Mouse (Mus musculus): ENCODE measurements around the gene Adrb1. TPM values are rescaled to one million over a fixed set of nuclear protein-coding genes. Genes with fewer than 3 reads are reported as not detected.

The Adrb1 gene
- 10 to 100 TPM; 20.5 to 23.9 TPM for total RNA-seq (2021)
- long read RNA-seq, transcript Adrb1-201 (1 exons, 2,952 nt): major isoform, 39 of 40 reads
- long read RNA-seq, partial matches to known transcripts: 0 of 40 reads
- long read RNA-seq, other reads (novel, unspliced or antisense): 1 of 40 reads

DNA sequence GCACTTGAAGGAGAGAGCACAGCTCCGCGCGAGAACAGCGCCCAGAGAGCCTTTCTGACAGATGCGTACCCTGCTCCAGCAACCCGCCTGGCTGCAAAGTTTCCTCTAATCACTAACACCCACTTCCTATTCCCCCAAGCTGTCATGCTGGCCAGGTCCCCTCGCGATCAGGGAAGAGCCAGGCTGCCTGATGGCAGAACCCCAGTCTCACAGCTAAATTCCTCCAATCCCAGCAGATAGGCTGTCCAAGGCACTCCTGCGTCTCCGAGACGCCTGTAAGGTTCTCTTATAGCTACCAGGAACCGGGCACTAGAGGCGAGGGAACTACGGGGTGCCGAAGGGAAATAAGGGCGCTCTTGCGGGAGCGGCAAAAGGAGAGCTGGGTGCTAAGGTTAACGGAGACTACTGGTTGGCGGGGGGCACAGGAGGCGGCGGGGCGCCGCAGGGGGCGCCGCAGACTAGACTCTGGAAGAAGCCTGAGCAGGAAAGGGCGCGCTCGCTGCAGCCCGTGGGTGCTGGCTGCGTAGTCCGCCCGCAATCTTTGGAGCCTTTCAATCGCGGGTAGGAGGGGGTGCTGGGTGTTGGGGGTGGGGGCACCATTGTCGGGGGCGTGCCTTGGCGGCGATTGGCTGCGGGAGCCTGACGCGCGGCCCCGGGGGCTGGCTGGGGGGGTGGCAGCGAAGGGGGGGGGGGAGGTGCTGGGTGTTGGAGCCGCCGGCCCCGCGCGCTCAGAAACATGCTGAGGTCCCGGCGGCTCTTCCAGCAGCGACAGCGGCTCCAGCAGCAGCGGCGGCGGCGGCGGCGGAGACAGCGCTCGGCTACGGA is at the start of gene Adrb1:
Adrb1 (plus strand) TSS at position 813 of the 825 bp plus-strand sequence.
- DNase-seq (ENCODE audit: low spot score in 2 of 2): peak; percentile 76 to 83

DNA sequence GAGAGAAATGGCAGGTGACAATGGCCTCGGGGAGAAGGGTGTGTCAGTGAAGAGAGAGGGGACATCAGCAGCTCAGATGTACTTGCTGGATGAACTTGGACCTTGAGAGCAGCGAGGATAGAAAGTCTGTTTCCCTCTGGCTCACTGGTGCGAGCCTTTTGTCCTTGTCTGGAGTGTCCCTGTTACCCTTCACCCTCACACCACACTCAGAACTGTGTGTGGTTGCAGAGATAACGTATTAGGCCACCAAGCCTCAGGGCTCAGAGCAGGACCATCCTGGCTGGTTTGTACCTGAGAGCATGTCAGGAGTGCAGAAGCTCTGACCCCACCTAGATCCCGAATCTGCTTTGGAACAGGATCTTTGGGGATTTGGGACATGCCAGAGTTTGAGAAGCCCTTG is 46.3 kb upstream of the Adrb1 start:
- DNase-seq (ENCODE audit: low spot score in 2 of 2): no peak

DNA sequence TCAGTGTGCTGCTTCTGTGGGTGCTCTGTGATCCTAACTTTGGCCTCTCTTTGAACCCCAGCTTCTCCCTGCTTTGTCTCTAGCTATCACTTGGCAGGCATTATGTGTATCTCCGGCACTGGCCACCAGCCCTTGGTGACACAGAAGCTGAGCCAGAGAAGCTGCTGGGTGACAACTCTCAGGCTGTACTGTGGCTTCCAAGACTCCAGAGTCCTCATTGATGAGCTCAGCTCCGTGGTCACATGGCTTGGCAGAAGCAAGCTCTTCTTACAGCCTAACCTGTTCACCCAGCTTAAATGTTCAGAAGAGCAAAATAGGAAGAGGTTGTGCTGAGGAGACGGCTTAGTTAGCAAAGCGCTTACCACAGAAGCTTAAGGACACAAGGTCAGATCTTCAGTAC is 45.5 kb upstream of the Adrb1 start:
- DNase-seq (ENCODE audit: low spot score in 2 of 2): no peak

- DNase-seq (ENCODE audit: low spot score in 2 of 2): no peak
Measured at GRCm38 (mm10) chr19:56677611-56678010, 44.4 kb upstream of the Adrb1 start.

- DNase-seq (ENCODE audit: low spot score in 2 of 2): no peak
Measured at GRCm38 (mm10) chr19:56678516-56678915, 43.5 kb upstream of the Adrb1 start.

DNA sequence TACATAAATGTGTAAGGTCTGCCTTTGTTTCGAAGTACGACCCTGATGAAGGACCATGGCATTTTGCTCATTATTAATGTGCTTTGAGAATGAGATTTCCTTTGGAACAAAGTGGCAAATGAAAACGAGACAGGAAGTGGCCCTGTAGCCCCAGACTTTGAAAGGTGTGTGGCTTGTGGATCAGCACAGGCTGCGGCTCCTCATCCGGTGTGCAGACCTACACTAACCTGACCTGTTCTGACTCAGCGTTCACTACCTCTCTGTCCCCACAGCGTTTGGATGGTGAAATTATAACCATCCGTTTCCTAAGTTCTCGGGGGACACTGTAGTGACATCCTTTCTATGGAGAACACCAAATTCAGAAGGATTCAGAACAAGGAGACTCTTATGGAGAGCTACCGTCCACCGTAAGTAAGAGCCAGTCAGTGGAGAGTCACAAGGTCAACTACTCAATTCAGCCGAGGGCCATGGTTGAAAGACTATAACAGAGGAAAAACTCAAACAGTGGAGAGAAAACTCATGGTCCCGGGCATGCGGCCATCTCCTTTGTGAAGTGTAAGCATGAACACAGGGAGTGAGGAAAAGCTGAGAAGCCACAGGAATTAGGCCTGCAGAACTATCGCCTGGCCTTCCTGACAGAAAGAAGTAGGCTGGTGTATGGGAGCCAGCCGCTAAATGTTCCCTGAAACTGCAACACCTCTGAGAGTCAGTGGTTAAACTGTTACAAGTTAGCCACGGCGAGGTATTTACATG is 42.6 kb upstream of the Adrb1 start:
- no peak for DNase-seq (ENCODE audit: low spot score in 2 of 2)

GRCm38 (mm10) chr19:56679992-56680391 is 42.0 kb upstream of the Adrb1 start:
- no peak for DNase-seq (ENCODE audit: low spot score in 2 of 2)

- no peak for DNase-seq (ENCODE audit: low spot score in 2 of 2)
Measured at GRCm38 (mm10) chr19:56682297-56682696, 39.7 kb upstream of the Adrb1 start.

GRCm38 (mm10) chr19:56682843-56683242 is 39.2 kb upstream of the Adrb1 start:
- no peak for DNase-seq (ENCODE audit: low spot score in 2 of 2)

DNA sequence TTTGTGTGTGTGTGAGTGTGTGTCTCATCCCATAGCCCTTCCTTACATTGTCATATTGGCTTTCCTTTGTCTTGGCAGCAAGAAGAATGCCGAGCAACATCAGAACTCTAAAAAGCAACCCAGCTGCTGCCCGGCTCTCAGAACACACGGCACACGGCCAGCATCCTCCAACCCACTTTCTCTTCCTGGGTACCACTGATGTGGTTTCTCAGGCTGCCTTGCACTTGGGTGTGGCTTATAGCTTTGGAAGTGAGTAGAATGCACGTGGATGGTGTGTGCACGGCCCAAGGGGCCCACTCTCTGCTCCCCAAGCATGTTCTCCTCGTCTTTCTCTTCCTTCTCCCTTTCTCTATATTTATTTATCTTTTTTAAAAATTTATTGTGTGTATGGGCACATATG is 36.5 kb upstream of the Adrb1 start:
- no peak for DNase-seq (ENCODE audit: low spot score in 2 of 2)

DNA sequence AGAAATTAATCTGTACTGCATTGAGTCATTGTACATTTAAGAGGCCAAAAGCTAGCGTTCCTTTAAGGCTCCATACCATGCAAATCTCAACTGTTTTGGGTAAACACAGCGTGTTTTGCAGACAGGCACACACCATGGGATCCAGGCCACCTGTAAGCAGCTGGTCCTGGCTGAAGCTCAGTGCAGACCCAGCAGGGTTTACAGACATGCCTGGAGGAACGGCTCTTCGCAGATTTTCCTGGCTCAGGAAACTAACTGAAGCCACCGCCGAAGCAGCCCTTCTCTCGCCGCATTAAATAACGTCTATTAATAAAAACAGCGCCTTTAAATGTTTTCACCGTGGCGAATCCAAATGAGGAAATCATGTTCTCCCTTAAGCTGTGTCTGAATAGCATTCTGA is 35.8 kb upstream of the Adrb1 start:
- no peak for DNase-seq (ENCODE audit: low spot score in 2 of 2)

DNA sequence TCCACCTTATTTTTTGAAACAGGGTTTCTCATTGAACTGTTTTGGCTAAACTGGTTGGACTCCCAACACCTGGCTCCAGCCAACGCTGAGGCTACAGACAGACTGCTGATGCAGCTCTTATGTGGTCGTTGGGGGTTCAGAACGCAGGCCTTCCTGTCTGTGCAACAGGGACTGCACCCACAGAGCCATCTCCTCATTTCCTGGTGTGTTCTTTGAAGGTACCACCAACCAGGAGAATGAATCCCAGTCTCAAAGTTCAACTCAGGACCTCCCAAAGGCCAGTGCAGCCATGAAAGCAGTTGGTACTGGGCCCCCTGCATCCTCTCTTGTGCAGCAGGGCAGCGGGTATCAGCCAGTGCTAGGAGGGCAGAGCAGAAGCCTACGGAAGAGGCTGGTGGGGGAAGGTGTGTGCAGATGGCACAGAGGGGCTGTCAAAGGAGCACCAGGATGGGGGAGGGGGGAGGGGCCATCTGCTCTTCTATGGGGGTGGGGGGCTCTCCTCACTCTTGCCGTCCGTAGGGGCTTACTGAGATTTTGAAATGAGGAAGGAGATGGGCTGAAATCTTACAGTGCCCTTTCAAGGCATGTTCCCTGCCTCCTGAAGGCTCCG is 34.9 kb upstream of the Adrb1 start:
- no peak for DNase-seq (ENCODE audit: low spot score in 2 of 2)

GRCm38 (mm10) chr19:56687676-56688075 is 34.3 kb upstream of the Adrb1 start:
- no peak for DNase-seq (ENCODE audit: low spot score in 2 of 2)

GRCm38 (mm10) chr19:56688661-56689335 is 33.2 kb upstream of the Adrb1 start:
- no peak for DNase-seq (ENCODE audit: low spot score in 2 of 2)

DNA sequence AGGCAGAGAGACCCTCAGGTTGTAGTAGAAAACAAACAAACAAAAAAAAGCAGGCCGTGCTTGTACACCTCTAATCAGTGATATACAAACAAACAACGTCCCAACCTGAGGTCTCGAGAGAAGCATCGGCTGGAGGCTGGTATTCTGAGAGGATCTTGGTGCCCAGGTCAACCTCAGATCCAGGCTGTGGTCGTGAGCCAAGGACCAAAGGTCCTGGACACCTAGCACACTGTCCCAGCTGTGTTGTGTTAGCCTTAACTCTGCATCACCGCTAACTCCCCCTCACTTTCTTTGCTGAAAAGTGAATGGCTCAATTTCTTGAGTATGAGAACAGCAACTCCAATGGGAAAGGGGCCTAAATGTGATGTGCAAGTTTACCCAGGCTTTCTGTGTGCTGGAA is 32.5 kb upstream of the Adrb1 start:
- DNase-seq (ENCODE audit: low spot score in 2 of 2): no peak

DNA sequence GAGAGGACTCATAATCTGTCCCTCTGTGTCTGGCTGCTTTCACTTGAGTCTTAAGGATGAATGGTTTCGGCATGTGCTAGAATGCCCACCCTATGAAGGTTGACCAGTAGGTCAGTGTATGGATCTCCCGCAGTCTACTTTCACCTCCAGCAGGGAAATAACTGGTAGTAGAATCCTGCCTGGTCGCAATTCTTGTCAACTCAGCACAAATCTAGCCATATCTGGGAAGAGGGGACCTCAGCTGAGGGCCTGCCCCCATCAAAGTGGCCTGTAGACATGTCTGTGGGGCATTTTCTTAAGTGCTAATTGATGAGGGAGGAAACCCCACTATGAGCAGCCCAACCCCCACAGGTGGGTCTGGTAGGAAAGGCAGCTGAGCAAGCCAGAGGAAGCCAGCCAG is 30.9 kb upstream of the Adrb1 start:
- DNase-seq (ENCODE audit: low spot score in 2 of 2): no peak

DNA sequence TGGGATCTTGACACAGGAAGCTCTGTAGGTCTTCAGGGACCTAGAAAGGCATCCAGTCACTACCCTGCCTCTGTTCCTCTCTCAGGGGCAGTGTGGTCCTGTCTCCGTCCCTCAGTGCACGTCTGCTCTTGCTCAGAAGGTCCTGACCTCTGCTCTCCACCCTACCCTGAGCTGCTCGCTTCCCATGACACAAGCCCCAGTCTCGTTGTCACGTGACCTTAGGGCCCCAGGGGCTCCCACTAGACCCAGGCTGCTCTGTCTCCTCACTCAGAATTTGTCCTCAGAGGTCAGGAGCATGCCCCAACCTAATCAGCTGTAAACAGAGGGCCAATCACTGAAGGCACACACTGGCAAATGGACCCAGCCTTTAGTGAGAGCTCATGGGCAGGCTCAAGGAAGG is 29.5 kb upstream of the Adrb1 start:
- DNase-seq (ENCODE audit: low spot score in 2 of 2): no peak

GRCm38 (mm10) chr19:56697370-56698144 is 24.4 kb upstream of the Adrb1 start:
- peak; percentile 46 to 66 for DNase-seq (ENCODE audit: low spot score in 2 of 2)

DNA sequence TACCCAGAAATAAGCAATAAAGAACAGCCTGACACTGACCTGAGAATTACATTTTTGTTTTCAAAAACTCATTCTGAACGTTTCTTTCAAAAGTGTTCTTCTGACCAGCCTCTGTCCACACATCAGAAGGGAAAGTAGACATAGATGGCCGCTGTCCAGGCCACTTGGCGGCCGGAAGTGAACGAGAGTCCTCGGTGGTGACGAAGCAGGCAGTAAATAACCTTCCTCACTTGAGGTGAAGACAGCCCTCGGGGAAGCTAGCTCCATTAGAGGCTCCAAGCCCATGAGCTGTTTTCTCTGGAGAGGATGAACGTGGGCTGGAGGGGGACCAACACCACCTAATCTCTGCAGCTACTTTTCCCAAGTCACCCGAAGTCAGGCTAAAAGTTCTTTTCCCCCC is 21.2 kb upstream of the Adrb1 start:
- no peak for DNase-seq (ENCODE audit: low spot score in 2 of 2)

GRCm38 (mm10) chr19:56701404-56702033 is 20.5 kb upstream of the Adrb1 start:
- DNase-seq (ENCODE audit: low spot score in 2 of 2): no peak
